Mouse (Mus musculus) mouse trophoblast stem cell (cell line): ENCODE measurements around the gene Myrip.
"Not testable (repeated sequence)": the region's sequence is repeated elsewhere in the genome, so short reads cannot be mapped to it uniquely, and the experiment has no call there.

ENCODE experiments used
- in situ Hi-C, 2 experiments: fragments of 300-500 bp; cut with MseI, MboI; formaldehyde crosslinking; loops; 2 replicates in 1 of 2; 3 replicates in 1 of 2; pipeline ENCODE4 v1.15.1; 2025

Myrip gene

DNA sequence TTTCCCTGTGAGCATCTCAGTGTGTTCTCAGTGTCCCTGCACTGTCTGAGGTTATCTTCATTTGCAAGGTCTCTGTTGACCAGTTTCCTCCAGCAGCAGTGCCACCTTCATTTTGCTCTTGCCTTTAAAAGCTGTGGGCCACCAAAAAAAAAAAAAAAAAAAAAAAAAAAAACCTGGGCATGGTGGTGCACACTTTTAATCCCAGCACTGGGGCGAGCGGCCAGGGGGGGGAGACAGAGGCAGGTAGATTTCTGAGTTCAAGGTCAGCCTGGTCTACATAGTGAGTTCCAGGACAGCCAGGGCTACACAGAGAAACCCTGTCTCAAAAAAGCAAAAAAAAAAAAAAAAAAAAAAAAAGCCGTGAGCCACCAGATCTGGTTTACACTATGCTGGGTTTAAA, 29.7 kb downstream of the Myrip start:
- in situ Hi-C loops, result not testable (repeated sequence)

DNA sequence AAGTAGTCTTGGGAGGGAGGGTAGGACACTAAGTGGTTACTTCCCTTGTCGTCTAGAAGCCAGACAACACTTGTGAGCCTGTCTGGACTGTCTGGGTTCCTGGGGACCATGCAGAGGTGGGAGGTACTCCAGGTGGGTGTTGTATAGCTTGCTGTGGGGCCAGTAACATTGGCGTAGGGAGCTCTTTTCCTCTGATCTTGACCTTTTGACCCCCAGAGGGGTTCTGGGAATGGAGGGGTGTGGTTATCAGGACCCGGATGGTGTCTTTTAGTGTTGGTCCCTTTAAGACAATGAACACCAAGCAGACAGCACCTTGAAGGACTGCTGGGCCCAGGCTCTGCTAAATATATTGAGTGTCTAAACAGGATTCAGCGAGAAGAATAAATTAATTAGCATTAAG, 36.9 kb downstream of the Myrip start:
- in situ Hi-C loops, result no loop called here

GRCm38 (mm10) chr9:120339975-120340695, 38.8 kb downstream of the Myrip start:
- in situ Hi-C loops, result no loop called here

DNA sequence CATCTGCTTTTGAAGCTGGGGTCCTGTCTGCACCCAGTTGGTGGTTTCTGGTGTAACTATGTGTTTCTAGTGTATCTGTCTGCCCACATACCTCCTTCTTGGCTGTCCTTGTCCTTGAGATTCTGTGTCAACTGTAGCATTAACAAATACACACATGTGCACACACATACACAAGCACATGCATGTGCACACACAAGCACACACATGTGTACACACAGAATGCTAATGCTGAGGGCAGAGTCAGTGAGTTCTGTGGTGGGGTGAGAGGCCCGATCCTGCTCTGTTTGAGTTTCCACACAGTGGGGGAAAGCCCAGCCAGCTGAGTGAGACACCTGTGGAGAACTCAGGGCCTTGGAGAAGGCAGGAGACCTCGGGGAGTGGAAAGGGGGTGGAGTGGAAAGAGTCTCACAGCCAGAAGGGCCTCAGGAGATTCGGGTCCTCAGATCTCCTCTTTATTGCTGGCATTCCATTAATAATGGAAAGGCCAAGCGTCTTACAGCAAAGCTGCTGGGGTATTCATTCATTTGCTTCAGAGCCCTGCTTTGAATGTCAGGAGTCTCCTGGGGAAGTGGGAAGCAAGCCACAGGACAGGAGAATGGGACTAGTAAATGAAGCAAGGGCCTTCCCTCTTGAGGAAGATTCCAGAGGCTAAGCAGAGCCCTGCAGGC, 41.9 kb downstream of the Myrip start:
- in situ Hi-C loops, result no loop called here

DNA sequence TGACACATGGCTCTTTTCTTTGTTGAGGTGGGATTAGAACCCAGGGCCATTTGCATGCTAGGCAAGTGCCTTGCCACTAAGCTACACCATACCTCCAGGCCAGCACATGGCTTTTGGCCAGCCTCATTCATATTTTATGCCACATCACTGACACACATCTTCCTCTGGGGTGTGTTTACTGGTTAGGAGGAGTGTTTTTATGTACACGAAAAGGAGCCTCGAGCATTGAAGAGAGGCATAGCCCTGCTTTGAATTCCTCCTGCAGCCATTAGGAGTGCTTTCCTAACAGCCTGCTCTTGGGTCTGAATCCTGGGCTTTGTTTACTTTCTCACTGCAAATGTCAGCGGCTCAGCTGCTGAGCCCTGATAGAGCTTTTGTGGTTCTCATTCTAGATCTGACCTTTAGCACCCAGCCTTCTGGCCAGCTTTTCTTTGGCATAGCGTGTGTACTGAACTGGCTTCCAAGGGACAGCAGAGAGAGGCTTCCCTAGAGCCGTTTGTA, 44.4 kb downstream of the Myrip start:
- in situ Hi-C loops, result no loop called here

DNA sequence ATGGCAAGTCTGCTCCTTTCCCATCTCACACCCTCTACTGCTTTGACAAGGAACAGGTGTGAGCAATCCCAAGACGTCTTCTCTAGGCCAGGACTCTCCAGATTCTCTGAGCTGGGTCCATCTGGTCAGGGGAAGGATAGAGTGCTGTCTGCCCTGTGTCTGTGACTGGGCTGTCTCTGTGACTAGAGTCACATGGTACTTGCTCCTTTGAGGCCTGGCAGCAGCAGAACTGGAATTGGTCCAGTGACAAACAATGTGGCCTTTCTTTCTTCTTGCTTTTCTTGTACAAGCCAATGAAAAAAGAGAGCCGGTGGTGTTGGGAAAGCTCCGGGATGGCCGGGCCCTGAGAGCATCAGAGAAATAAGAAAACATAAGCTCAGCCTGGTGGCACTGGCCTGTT, 47.8 kb downstream of the Myrip start:
- in situ Hi-C loops, result no loop called here

DNA sequence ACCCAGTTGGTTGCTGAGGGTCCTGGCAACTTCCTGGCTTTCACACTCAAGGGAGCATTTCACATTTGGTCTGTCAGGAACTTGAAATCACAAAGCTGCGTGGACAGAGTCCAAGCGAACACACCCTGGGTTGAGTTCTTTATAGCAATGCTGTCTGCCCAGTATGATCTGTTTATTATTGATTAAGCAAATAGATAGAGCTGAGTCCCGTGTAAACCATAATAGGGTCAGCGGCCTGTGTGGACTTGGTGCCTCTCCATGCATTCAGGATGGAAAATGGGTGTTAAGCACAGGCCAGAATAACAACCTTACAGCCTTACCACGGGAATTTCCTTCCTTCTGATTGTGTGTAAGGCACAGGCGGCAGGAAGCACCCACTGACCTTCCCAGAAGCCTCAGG, 49.0 kb downstream of the Myrip start:
- in situ Hi-C loops, result no loop called here

DNA sequence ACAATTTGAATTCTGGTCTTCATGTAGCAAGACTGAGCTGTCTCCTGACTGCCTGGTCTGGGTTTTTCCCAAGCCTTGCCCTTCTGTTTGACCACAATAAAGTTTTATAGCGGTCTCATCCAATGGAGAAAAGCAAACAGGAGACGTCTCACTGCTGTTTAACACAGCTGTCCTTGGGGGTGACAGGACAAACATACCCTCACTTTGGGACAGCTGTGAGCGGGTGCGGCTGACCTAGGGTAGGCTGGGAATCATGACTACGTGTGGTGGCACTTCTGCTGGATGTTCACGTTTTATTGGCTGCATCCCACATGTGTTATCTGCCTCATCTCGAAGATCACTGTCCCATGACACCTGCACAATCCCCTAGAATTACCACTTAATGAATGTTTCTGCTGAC, 49.7 kb downstream of the Myrip start:
- in situ Hi-C loops, result no loop called here

DNA sequence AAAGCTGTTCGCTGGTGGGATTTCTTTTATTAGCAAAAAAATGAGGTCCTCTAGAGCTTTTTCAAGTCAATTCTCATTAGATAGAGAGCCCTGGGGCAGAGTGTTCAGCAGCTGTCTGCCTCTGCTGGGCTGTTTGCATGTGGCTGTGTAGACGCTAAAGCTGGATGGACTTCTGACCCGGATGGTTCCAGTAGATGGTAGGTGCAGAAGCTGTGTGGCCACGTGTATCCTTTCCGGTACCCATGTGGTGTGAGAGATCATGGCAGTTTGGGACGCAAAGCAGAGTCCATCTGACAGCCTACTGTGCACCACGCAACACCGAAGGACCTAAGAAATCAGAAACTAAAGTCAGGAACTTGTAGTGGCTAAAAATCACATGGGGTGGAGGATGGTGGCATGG, 50.2 kb downstream of the Myrip start:
- in situ Hi-C loops, result no loop called here

- in situ Hi-C loops, result no loop called here
Observed at GRCm38 (mm10) chr9:120353036-120353435, 51.7 kb downstream of the Myrip start.

DNA sequence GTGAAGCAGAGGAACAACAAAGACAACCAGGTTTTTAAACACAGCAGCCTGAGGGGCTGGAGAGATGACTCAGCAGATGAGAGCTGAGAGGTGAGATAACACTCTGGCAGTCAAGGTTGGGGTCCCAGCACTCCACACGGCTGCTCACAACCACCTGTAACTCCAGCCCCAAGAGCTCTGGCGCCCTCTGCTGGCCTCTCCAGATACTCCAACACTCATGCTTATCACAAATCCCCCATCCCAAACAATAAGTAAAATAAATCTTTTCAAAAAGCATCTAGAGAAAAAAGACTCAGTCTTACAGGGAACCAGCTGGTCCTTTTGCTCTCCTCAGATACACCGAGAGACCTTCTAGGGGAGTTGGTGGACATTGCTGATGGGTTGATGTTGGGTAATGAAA, 52.7 kb downstream of the Myrip start:
- in situ Hi-C loops, result no loop called here

- in situ Hi-C loops, result no loop called here
Observed at GRCm38 (mm10) chr9:120354550-120355345, 53.4 kb downstream of the Myrip start.

GRCm38 (mm10) chr9:120356490-120356889, 55.2 kb downstream of the Myrip start:
- in situ Hi-C loops, result no loop called here

GRCm38 (mm10) chr9:120358060-120358459, 56.7 kb downstream of the Myrip start:
- in situ Hi-C loops, result no loop called here

GRCm38 (mm10) chr9:120360397-120361177, 59.3 kb downstream of the Myrip start:
- in situ Hi-C loops, result no loop called here

DNA sequence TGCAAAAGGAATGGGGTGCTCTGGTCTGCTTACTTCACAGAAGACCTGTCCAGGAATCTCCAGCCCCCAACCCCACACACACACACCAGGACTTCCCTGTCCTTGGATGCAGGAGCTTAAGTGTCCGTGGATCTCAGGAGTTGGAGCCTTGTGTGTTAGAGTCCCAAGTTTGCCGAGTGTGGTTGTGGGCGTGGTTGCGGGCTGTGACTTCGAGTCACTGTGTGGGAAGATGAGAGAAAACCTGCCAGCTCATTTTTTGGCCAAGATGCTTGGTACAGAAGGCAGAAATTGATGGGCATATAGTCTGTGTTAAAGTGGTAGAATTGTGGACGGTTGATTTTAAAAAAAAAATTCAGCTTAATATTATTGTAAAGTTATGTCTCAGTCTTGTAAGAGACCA, 60.3 kb downstream of the Myrip start:
- in situ Hi-C loops, result no loop called here

GRCm38 (mm10) chr9:120362684-120363083, 61.4 kb downstream of the Myrip start:
- in situ Hi-C loops, result no loop called here

DNA sequence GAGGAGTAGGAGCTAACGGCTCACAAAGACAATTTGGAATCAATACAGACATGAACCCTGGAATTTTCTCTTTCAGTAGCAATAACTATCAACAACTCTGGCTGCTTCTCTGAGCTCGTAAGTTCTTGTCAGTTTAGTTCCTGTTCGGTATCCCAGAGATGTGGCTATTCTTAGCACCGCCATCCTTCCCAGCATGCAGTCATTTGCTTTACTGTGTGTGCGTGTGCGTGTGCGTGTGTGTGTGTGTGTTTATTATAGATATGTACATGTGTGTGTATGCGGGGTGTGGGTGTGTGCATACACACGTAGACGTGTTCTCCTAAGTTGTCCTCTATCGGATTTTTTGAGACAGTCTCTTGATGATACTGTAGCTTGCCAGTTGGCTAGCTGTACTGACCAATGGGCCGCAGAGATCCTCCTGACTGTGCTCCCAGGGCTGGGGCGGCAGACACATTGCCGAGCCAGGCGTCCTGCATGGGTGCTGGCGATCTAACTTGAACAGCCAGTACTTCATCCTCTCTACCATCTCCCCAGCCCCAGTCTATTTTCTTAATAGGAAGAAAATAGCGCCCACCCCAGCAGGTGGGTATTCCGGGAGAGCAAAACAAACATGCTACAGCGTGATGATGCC, 63.5 kb downstream of the Myrip start:
- in situ Hi-C loops, result no loop called here

GRCm38 (mm10) chr9:120367526-120367925, 66.2 kb downstream of the Myrip start:
- in situ Hi-C loops, result no loop called here

GRCm38 (mm10) chr9:120371633-120372032, 70.3 kb downstream of the Myrip start:
- in situ Hi-C loops, result loop anchor here (5.0 to 10.0 kb wide), 2 partner anchors 67 to 79 kb away; partner anchors contain the start of gene Myrip (in 1 of the 2)

- in situ Hi-C loops, result loop anchor here (5.0 to 10.0 kb wide), 2 partner anchors 68 to 80 kb away; partner anchors contain the start of gene Myrip (in 1 of the 2)
Observed at GRCm38 (mm10) chr9:120372347-120372746, 71.0 kb downstream of the Myrip start.
